Mouse (Mus musculus) heart, adult 18-20 months (tissue): ENCODE results near the gene 0610040J01Rik. TPM values are rescaled to one million over a fixed set of nuclear protein-coding genes. Genes with fewer than 3 reads are reported as not detected.

Experiments
- DNase-seq, 2 experiments: peaks; one replicate each; pipeline ENCODE4 v3.0.0; 2021 to 2022; ENCODE audit warnings: mixed read lengths in 1 of 2
- long read RNA-seq, 2 experiments: library from polyadenylated mRNA; stranded (forward); transcript quantifications; one replicate each; pipeline ENCODE4 v2.0.0; 2021
- total RNA-seq, 2 experiments: library from RNA; stranded (reverse); gene quantifications; 2 replicates each; pipeline ENCODE4 v1.2.3; 2021

0610040J01Rik gene
- total RNA-seq, result 1 to 10 TPM; 3.7 to 4.4 TPM
- long read RNA-seq, experiment 1, transcript 0610040J01Rik-201 (4 exons, 2,008 nt), result major isoform, 7 of 13 reads
- long read RNA-seq, experiment 1, partial matches to known transcripts, result 0 of 13 reads
- long read RNA-seq, experiment 1, other reads (novel, unspliced or antisense), result 6 of 13 reads
- long read RNA-seq, experiment 2, partial matches to known transcripts, result 0 of 3 reads
- long read RNA-seq, experiment 2, other reads (novel, unspliced or antisense), result 0 of 3 reads

GRCm38 (mm10) chr5:63811819-63812508 is at the start of gene 0610040J01Rik:
0610040J01Rik (plus strand) TSS chr5:63812363.
- peak; percentile 72 to 74 for DNase-seq

DNA sequence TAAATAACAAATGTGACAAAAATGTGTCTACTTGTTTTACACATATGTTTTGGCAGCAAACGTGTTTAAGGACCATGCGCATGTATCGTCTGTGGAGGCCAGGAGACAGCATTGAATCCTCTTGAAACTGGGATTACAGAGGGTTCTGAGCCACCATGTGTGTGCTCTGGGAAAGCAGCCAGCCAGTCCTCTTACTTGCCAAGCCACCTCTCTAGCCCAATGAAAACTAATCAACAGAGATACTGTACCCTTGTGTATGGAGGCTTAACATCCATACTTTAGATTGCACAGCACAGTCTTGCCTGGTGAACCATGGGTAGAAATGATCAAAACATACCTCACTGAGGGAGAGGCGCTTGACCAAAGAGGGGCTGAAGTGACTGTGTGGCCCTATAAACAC is 46.3 kb upstream of the 0610040J01Rik start:
- no peak for DNase-seq

DNA sequence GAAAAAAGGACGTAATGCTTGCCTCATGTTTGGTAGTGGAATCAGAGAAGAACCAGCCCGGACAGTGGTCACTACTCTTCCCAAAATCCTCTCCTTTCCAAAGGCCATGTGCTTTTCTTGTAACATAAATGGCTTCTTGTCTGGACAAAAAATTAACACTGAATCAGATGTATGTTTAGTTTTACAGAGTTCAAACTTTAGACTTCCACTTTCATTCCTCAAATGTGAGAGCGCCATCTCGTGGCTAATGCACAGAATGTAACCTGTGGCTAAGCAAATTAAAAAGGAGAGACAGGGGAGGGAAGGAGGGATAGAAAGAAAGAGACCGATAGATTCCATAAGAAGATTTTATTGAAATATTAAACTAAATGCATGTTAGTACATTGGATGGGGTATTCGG is 45.4 kb upstream of the 0610040J01Rik start:
- DNase-seq, result peak; percentile 3 to 29

GRCm38 (mm10) chr5:63767464-63767863 is 44.7 kb upstream of the 0610040J01Rik start:
- DNase-seq, result no peak

- no peak for DNase-seq
Measured at GRCm38 (mm10) chr5:63768220-63768619, 43.9 kb upstream of the 0610040J01Rik start.

- DNase-seq, result no peak
Measured at GRCm38 (mm10) chr5:63772971-63773370, 39.2 kb upstream of the 0610040J01Rik start.

DNA sequence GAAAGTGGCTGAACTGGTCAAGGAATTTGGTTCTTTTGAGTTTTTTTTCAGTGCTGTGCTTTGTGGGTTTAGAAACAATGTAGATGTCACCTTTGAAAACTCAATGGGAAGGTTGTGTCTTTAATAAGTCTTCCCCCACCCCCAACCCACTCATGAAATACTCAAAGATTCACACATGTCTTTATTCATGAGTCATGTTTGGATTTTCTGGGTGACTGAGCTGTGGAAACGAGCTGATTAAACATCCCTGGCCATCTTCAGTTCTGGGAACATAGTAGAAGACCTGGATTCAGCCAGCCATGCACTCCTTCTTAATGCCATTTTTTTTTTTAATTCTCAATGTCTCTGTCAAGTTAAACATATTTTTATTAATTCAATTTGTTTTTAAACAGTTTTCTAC is 38.6 kb upstream of the 0610040J01Rik start:
- DNase-seq, result no peak

DNA sequence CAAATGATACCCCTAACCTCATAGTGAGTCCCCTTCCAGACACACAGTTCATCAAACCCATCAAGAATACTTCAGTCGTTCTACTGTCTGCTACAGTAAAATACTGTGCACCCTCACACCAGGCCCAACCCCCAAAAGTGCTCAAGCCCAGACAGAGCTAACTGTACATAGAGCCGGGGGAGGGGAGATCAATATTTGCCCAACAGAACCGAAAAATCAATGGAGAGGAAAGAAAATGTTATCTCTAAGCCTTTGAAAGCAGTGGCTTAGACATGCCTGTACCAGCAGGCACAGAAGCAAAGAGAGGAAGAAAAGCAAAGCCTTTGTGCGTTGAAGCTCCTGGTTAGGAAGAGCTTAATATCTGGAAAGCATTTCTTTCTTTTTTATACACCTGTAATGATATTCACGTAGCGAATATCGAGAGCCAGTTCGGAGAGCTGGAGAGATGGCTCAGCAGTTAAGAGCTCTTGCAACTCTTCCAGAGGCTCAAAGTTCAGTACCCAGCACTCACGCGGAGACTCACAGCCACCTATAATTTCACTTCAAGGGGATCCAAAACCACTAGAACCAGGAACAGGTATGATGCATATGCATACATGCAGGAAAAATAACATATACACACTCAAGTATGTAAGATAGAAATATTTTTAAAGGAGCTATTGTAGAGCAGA is 23.9 kb upstream of the 0610040J01Rik start:
- DNase-seq, result no peak

DNA sequence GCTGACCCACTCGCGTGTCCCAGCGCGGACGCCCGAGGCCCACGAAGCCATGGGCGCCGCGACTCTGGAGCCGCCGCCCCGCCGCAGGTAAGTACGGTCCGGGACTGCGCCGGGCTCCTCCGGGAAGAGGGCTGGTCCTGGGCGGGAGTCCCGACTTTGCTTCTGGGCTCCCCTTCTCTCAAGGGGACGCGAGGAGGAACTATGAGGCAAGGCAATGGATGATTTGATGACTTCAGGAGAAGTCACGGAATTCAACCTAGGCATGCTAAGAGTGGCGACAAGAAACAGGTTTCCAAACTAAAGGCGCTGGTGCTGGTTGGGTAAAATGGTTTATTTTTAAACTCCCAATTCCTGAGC is 324 bp downstream of the 0610040J01Rik start:
- no peak for DNase-seq

- no peak for DNase-seq
Measured at GRCm38 (mm10) chr5:63816643-63817042, 4.5 kb downstream of the 0610040J01Rik start.

DNA sequence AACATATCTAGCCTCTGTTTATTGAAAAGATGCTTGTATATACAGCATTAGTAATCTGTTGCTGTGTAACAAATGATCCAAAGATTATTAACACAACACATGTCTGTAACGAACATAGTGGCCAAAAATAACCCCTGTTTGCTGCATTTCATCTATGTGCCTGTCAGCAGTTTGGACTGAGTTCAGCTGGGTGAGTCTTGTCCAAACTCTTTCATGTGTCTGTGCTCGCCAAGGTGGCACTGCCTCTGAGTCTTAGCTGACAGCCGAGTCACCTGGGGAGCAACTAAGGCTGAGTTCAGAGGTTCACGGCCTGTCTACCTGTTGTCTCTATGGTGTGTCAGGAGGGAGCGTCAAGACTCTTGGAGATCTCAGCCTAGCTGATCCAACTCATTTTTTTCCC is 5.1 kb downstream of the 0610040J01Rik start:
- DNase-seq, result peak; percentile 60

- no peak for DNase-seq
Measured at GRCm38 (mm10) chr5:63818975-63819374, 6.8 kb downstream of the 0610040J01Rik start.

DNA sequence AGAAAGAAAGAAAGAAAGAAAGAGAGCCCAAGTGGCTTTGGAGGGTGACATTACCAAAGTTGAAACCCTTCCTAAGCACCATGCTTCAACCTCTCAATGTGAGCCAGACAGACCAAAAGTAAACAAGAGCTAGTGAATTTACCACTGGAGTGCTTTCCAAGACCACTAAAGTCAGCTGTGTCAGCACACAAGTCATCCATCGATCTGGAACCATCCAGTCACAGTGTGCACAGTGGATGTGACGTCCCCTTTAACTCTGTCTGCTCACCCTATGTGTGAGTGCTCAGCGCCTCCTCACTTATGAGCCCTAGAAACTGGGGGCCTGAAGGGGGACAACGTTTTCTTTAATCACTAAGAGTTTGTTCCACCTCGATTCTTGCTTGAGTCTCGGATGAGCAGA is 7.4 kb downstream of the 0610040J01Rik start:
- DNase-seq, result no peak

DNA sequence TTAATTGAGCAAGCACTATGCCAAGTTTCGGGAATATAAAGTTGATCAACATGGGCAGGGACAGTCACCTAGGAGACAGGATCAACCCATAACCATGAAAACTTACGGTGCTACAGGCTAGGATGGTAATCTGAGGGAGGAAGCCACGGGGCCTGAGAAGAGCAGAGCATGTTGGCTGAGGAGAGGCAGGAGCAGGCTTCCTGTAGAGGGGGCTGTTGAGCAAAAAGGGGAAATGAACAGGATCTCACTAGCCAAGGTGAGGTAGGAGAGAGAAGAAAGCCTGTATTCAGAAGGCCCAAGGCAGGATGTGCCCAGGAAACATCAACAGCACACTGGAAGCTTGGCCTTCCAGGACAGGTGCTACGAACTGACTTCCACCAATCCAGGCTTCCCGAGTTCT is 9.0 kb downstream of the 0610040J01Rik start:
- no peak for DNase-seq

GRCm38 (mm10) chr5:63821860-63822259 is 9.7 kb downstream of the 0610040J01Rik start:
- peak in 1 of 2 experiments; percentile 40 for DNase-seq

DNA sequence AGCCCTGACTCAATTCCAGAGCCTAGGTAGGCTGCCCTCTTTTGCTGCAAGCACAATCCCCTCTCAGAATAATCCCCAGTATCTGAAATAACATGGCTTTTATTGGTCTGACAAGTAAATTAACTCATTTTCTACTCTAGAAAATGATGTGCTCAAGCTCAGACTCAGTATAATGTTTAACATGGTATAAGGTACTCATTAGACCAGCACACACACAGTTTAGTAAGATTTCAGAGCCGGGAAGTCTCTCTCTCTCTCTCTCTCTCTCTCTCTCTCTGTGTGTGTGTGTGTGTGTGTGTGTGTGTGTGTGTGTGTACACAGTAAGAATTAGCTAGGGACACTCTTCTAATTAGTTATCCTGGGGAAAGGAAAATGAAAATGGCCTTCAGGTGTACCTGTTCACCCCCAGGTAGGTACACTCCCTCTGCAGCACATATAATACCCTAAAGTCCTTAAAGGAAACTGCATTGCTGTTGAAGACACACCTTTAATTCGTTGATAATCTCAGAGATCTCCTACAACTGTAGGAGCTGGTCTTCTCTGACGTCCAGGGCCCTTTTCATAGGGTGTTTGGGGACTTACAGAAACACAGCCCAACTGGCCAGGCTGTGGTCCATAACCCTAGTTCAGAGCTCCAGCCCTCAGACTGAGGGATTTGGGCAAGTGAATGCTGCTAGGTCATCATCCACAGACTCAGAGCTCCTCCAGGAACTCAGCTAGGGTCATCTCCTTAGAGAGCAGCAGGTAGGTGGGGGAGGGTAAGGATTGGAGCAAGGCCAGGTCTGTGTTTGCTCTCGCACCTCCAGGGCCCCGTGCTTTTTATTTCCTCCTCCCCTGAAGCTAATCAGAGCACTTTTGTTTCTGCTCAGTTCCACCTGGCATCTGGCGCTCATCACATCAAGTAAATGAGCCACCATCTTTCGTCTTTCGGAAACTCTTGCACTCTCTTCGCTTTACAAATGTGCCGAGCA is 11.5 kb downstream of the 0610040J01Rik start:
- no peak for DNase-seq

DNA sequence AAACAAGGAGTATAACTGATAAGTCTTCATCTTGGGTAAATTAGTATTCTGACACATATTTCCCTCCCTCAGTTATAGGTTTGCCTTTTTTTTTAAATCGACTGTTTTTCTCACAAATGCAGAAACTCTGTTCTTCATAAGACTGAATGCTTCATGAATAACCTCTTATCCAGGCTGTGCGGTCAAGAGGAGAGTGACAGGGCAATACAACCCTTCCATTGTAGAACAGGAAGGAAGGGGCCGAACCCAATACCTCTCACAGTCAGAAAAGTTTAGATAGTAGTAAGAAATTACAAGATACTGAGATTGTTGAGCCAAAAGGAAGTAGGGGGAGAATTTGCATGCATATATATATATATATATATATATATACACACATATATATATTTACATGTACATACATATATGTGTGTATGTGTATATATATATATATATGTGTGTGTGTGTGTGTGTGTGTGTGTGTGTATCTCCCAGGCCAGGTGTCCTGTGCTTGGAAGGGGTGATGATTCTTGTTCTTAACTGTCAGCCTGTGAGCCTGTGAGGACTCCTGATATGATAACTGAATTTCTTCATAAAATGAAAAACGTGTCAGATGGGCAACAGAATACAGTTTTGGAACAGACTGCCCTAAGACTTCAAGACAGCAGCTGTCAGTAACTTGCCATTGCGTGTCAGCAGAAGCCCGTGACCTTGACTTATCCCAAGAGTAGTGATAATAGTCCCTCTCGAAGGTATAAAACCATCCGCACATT is 12.6 kb downstream of the 0610040J01Rik start:
- DNase-seq, result no peak

GRCm38 (mm10) chr5:63825881-63826280 is 13.7 kb downstream of the 0610040J01Rik start:
- no peak for DNase-seq

- DNase-seq, result peak; percentile 20 to 50
Measured at GRCm38 (mm10) chr5:63827006-63827405, 14.8 kb downstream of the 0610040J01Rik start.

DNA sequence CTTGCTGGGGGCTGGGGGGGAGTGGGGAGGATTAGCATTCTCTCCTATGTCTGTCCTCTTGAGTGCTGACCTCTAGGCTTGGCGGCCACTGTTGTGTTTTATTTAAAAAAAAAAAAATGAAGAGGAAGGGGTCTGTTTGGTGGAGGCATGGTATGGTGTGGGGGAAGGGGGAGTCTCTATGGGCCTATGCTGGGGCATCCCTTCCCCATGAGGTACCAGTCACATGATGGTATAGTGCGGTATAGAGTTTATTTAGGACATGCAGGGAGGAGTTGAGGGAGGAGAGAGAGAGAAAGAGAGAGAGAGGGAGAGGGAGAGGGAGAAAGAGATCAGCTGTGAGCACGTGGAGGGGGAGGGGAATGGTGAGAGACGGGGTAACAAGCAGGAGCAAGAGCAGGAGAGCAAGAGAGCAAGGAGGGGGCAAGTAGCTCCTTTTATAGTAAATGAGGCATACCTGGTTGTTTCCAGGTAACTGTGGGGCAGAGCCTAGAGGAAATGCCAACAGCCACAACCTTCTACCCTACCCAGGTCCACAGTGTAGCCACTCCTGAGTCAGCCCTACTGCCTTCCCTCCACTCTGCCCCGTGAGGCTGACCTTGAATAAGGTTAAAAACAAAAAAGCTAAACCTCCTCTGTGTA is 15.4 kb downstream of the 0610040J01Rik start:
- DNase-seq, result no peak
